Mouse (Mus musculus) cerebellum, postnatal 25 days (tissue): ENCODE measurements around the gene Rps25.
"Not testable (repeated sequence)": the region's sequence is repeated elsewhere in the genome, so short reads cannot be mapped to it uniquely, and the experiment has no call there.

Experiments used
- DNase-seq, 2 experiments: peaks; one replicate each; pipeline ENCODE4 v3.0.0; 2021; ENCODE audit warnings: mixed read lengths in 2 of 2

Gene Rps25

GRCm38 (mm10) chr9:44405011-44405410 is 1.9 kb upstream of the Rps25 start:
- no peak for DNase-seq

GRCm38 (mm10) chr9:44407752-44408097 is 786 bp downstream of the Rps25 start:
- DNase-seq = no peak

- DNase-seq = not testable (repeated sequence)
These were observed 1.8 kb downstream of the Rps25 start for GRCm38 (mm10) chr9:44408693-44409092.

GRCm38 (mm10) chr9:44410647-44411336 is 3.9 kb downstream of the Rps25 start:
- no peak for DNase-seq

GRCm38 (mm10) chr9:44411601-44412130 is 4.7 kb downstream of the Rps25 start:
- DNase-seq = no peak

- DNase-seq = no peak
These were observed 5.4 kb downstream of the Rps25 start for GRCm38 (mm10) chr9:44412306-44412705.

- no peak for DNase-seq
These were observed 5.8 kb downstream of the Rps25 start for GRCm38 (mm10) chr9:44412781-44413180.

- DNase-seq = no peak
These were observed 10.4 kb downstream of the Rps25 start for GRCm38 (mm10) chr9:44417156-44417891.

GRCm38 (mm10) chr9:44417892-44418363 is 11.0 kb downstream of the Rps25 start:
- DNase-seq = peak; percentile 95 to 97

GRCm38 (mm10) chr9:44418519-44419385 is 11.8 kb downstream of the Rps25 start, which contains the start of gene Ccdc84:
Gene Ccdc84 (minus strand): TSS chr9:44418569.
- peak in 1 of 2 experiments; percentile 23 for DNase-seq

GRCm38 (mm10) chr9:44419730-44420129 is 12.8 kb downstream of the Rps25 start:
- not testable (repeated sequence) for DNase-seq

GRCm38 (mm10) chr9:44420280-44420898 is 13.4 kb downstream of the Rps25 start:
- no peak for DNase-seq

GRCm38 (mm10) chr9:44423576-44423975 is 16.6 kb downstream of the Rps25 start:
- no peak for DNase-seq

- no peak for DNase-seq
These were observed 25.7 kb downstream of the Rps25 start for GRCm38 (mm10) chr9:44432577-44433185.

- DNase-seq = no peak
These were observed 28.8 kb downstream of the Rps25 start for GRCm38 (mm10) chr9:44435747-44436146.

GRCm38 (mm10) chr9:44440961-44441360 is 34.0 kb downstream of the Rps25 start, which contains the start of gene Foxr1:
Gene Foxr1 (minus strand): TSS chr9:44441136.
- no peak for DNase-seq

- DNase-seq = not testable (repeated sequence)
These were observed 37.6 kb downstream of the Rps25 start for GRCm38 (mm10) chr9:44444402-44445025.

- peak in 1 of 2 experiments; percentile 17 for DNase-seq
These were observed 43.4 kb downstream of the Rps25 start for GRCm38 (mm10) chr9:44450387-44450786.

GRCm38 (mm10) chr9:44454132-44454890 is 47.4 kb downstream of the Rps25 start:
- DNase-seq = peak; percentile 91 to 94

- no peak for DNase-seq
These were observed 47.9 kb downstream of the Rps25 start, which contains the start of gene Upk2 for GRCm38 (mm10) chr9:44454891-44455220. Gene Upk2 (minus strand): TSS chr9:44454976.
